ENCODE assay signal across 9 mouse cellular contexts in genomic region chr17:90455409-90455775, GRCm38 (mm10).
DNase-seq lines count a peak whose midpoint lies in the region; ATAC-seq lines count a peak whose summit lies in the region.
"Had no signal": no experiment of that assay in that cellular context is flagged by ENCODE, and none has a peak within 500 bp of the region (broad histone marks: within the 10 kb centered on the region; RNA-seq: fewer than 3 reads in every experiment).

No protein-coding gene starts in this region.

- under 1% methylated on average over 23 of the region's 23 CpGs for WGBS in heart, embryonic 13.5 days
- WGBS in hindbrain, embryonic 11.5 days, result under 1% methylated on average over 23 of the region's 23 CpGs

- no peak for ATAC-seq in heart, embryonic 13.5 days (ENCODE audit: extremely low read depth, insufficient number of reproducible peaks, low FRiP score, low TSS enrichment)
- ATAC-seq in hindbrain, embryonic 11.5 days (ENCODE audit: low FRiP score), result peak; percentile 79
- no peak for ATAC-seq in activated CD4-positive, CD25-positive, alpha-beta regulatory T cell, adult 4 months

- no peaks in the 10 kb centered on the region for H3K9me3 ChIP-seq in heart, embryonic 13.5 days
- no peaks in the 10 kb centered on the region for H3K9me3 ChIP-seq in hindbrain, embryonic 11.5 days (ENCODE audit: control insufficient read depth, low read length)

- H3K36me3 ChIP-seq in heart, embryonic 13.5 days, result no peaks in the 10 kb centered on the region
- no peaks in the 10 kb centered on the region for H3K36me3 ChIP-seq in hindbrain, embryonic 11.5 days (ENCODE audit: control insufficient read depth, insufficient read depth, low read length)

- peak overlapping the region; percentile 94 for H3K4me2 ChIP-seq in heart, embryonic 13.5 days
- peak overlapping the region; percentile 90 for H3K4me2 ChIP-seq in hindbrain, embryonic 11.5 days (replicated peaks; ENCODE audit: low read depth, low read length)

- H3K27ac ChIP-seq in heart, embryonic 13.5 days (replicated peaks), result no peak overlapping the region
- H3K27ac ChIP-seq in hindbrain, embryonic 11.5 days (ENCODE audit: low read depth, low read length), result no peak overlapping the region

- peak overlapping the region; percentile 74 for H3K9ac ChIP-seq in heart, embryonic 13.5 days
- peak overlapping the region; percentile 65 for H3K9ac ChIP-seq in hindbrain, embryonic 11.5 days (ENCODE audit: low read depth, low read length)

- peaks cover 61% of the 10 kb centered on the region for H3K27me3 ChIP-seq in heart, embryonic 13.5 days (replicated peaks)
- H3K27me3 ChIP-seq in hindbrain, embryonic 11.5 days (ENCODE audit: control insufficient read depth, insufficient read depth, low read length), result no peaks in the 10 kb centered on the region; the same call in 1 of the 2 replicates
- H3K27me3 ChIP-seq: CH12.LX had no signal

- DNase-seq in heart, adult 8-10 months (ENCODE audit: low spot score), result no peak
- DNase-seq in ES-CJ7 (ENCODE audit: low read depth, low spot score), result peak; percentile 14
- peak; percentile 73 for DNase-seq in embryo, embryonic 11 days
- no peak for DNase-seq in hindbrain, embryonic 11.5 days (ENCODE audit: low spot score)
- DNase-seq in liver, result peak; percentile 6
- peak; percentile 57 to 72 for DNase-seq in right cerebral cortex, postnatal 10 days (ENCODE audit: low spot score in 2 of 2)

- H3K4me3 ChIP-seq in heart, embryonic 13.5 days, result peak overlapping the region; percentile 60
- peak overlapping the region; percentile 62 for H3K4me3 ChIP-seq in hindbrain, embryonic 11.5 days (ENCODE audit: low read depth, low read length)

- H3K4me1 ChIP-seq in heart, embryonic 13.5 days, result peaks cover 21% of the 10 kb centered on the region
- H3K4me1 ChIP-seq in hindbrain, embryonic 11.5 days (replicated peaks; ENCODE audit: control insufficient read depth, insufficient read depth, low read length), result no peaks in the 10 kb centered on the region

Comparison
In these comparisons a context has a peak if more than half of its experiments do, and no peak if none do; other contexts are left out.
1. DNase-seq: peak in ES-CJ7 (single experiment), embryo, embryonic 11 days (single experiment), liver (single experiment) and right cerebral cortex, postnatal 10 days (2 of 2); none in heart, adult 8-10 months (single experiment) and hindbrain, embryonic 11.5 days (single experiment).